20 mouse cellular contexts compared by ENCODE assay signal in genomic region chr1:93563649-93564048, GRCm38 (mm10).
"Had no signal": no experiment of that assay in that cellular context is flagged by ENCODE, and none has a peak within 500 bp of the region (broad histone marks: within the 10 kb centered on the region; RNA-seq: fewer than 3 reads in every experiment).

No protein-coding gene starts in this region.

- H3K27me3 ChIP-seq: limb, embryonic 13.5 days; liver, embryonic 13.5 days; neural tube, embryonic 12.5 days; neural tube, embryonic 15.5 days had no signal

- H3K4me3 ChIP-seq: layer of hippocampus, adult 2 months; limb, embryonic 10.5 days; limb, embryonic 13.5 days; liver, embryonic 13.5 days; neural tube, embryonic 12.5 days; neural tube, embryonic 15.5 days had no signal

- H3K4me1 ChIP-seq: limb, embryonic 10.5 days; limb, embryonic 13.5 days; neural tube, embryonic 12.5 days; neural tube, embryonic 15.5 days had no signal

- H3K4me2 ChIP-seq: limb, embryonic 13.5 days; liver, embryonic 13.5 days; midbrain, embryonic 11.5 days; neural tube, embryonic 12.5 days; neural tube, embryonic 15.5 days had no signal

- DNase-seq: kidney, adult 2 months; kidney, postnatal 25 days; layer of hippocampus, adult 9-11 months; liver, embryonic 13.5 days; lung, adult 2 months; lung, postnatal 14 days; lung, postnatal 4 days; midbrain, embryonic 14.5 days; retina, postnatal 1 day; right cerebral cortex, postnatal 25 days; thymus, adult 18-20 months; thymus, postnatal 36 days had no signal

- H3K36me3 ChIP-seq: limb, embryonic 10.5 days; liver, embryonic 13.5 days; neural tube, embryonic 12.5 days; neural tube, embryonic 15.5 days had no signal

- ATAC-seq: hindbrain, postnatal 0 days had no signal

- H3K9me3 ChIP-seq: limb, embryonic 10.5 days; limb, embryonic 13.5 days; liver, embryonic 13.5 days; neural tube, embryonic 12.5 days; neural tube, embryonic 15.5 days had no signal

- H3K9ac ChIP-seq: limb, embryonic 13.5 days; liver, embryonic 13.5 days; neural tube, embryonic 12.5 days; neural tube, embryonic 15.5 days had no signal

- H3K27ac ChIP-seq: hindbrain, postnatal 0 days; kidney, postnatal 0 days; layer of hippocampus, adult 2 months; limb, embryonic 10.5 days; limb, embryonic 13.5 days; liver, embryonic 13.5 days; neural tube, embryonic 12.5 days; neural tube, embryonic 15.5 days had no signal
